ENCODE assay signal across 17 mouse cellular contexts in genomic region chr5:25268258-25268888, GRCm38 (mm10). TPM values are rescaled to one million over a fixed set of nuclear protein-coding genes. Genes with fewer than 3 reads are reported as not detected.
"Had no signal": no experiment of that assay in that cellular context is flagged by ENCODE, and none has a peak within 500 bp of the region (broad histone marks: within the 10 kb centered on the region; RNA-seq: fewer than 3 reads in every experiment).

No protein-coding gene starts in this region.

- H3K27me3 ChIP-seq: intestine, embryonic 15.5 days; liver, embryonic 12.5 days; lung, embryonic 15.5 days; neural tube, embryonic 12.5 days had no signal

- DNase-seq: kidney, postnatal 14 days; lung, postnatal 14 days; midbrain, embryonic 14.5 days; right cerebral cortex, postnatal 4 days; spleen, adult 18-20 months; thymus, adult 18-20 months; thymus, postnatal 14 days had no signal

- H3K4me2 ChIP-seq: intestine, embryonic 15.5 days; liver, embryonic 12.5 days; lung, embryonic 15.5 days; neural tube, embryonic 12.5 days had no signal

- H3K4me3 ChIP-seq: intestine, embryonic 15.5 days; left cerebral cortex, adult 2 months; limb, embryonic 10.5 days; liver, embryonic 12.5 days; lung, embryonic 15.5 days; neural tube, embryonic 12.5 days had no signal

- ATAC-seq: intestine, embryonic 15.5 days; liver, embryonic 12.5 days had no signal

- H3K9me3 ChIP-seq: intestine, embryonic 15.5 days; limb, embryonic 10.5 days; liver, embryonic 12.5 days; lung, embryonic 15.5 days; neural tube, embryonic 12.5 days had no signal

- H3K27ac ChIP-seq: intestine, embryonic 15.5 days; left cerebral cortex, adult 2 months; limb, embryonic 10.5 days; liver, embryonic 12.5 days; lung, embryonic 15.5 days; macrophage; neural tube, embryonic 12.5 days had no signal

- H3K9ac ChIP-seq: intestine, embryonic 15.5 days; liver, embryonic 12.5 days; lung, embryonic 15.5 days; neural tube, embryonic 12.5 days had no signal

- H3K4me1 ChIP-seq: intestine, embryonic 15.5 days; limb, embryonic 10.5 days; liver, embryonic 12.5 days; lung, embryonic 15.5 days; neural tube, embryonic 12.5 days had no signal

RNA-seq across cellular contexts. Expression of gene E130116L18Rik, which starts 45.4 kb away (rescaled TPM):
- polyA plus RNA-seq: intestine, embryonic 15.5 days; limb, embryonic 10.5 days; limb, embryonic 14.5 days; liver, embryonic 16.5 days; lung, embryonic 15.5 days; macrophage; midbrain, embryonic 14.5 days; neural tube, embryonic 12.5 days; stomach, embryonic 14.5 days had no signal
